20 mouse cellular contexts compared by ENCODE assay signal in the genomic region with DNA sequence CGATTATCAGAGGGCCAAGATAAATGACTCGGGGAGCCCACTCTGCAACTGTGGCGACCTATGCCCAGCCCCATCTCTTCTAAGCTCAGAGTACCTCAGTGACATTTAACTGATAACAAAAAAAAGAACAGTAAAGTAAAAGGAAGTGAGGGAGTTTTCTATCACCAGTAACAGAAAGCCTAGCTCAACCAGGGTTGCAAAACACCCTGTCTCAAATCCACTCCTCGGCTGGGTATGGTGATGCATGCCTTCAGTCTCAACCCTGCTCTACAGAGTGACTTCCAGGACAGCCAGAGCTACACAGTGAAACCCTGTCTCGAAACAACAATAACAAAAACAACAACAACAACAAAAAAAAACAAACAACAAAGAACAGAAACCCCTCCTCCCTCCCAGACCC. TPM values are rescaled to one million over a fixed set of nuclear protein-coding genes. Genes with fewer than 3 reads are reported as not detected.
DNase-seq lines count a peak whose midpoint lies in the region; ATAC-seq and TF ChIP-seq lines count a peak whose summit lies in the region.
"Had no signal": no experiment of that assay in that cellular context is flagged by ENCODE, and none has a peak within 500 bp of the region (broad histone marks: within the 10 kb centered on the region; RNA-seq: fewer than 3 reads in every experiment).

No protein-coding gene starts in this region.

- H3K4me3 ChIP-seq in midbrain, embryonic 11.5 days (ENCODE audit: low read depth, low read length): no peak overlapping the region
- no peak overlapping the region for H3K4me3 ChIP-seq in midbrain, postnatal 0 days (ENCODE audit: low read depth, low read length)
- no peak overlapping the region for H3K4me3 ChIP-seq in hindbrain, embryonic 12.5 days
- H3K4me3 ChIP-seq: embryonic facial prominence, embryonic 10.5 days; embryonic facial prominence, embryonic 12.5 days; forebrain, embryonic 13.5 days; forebrain, embryonic 15.5 days had no signal

- peak; percentile 80 for DNase-seq in midbrain, embryonic 11.5 days (ENCODE audit: low spot score, missing footprints)
- no peak for DNase-seq in midbrain, postnatal 0 days (ENCODE audit: low spot score)
- DNase-seq in adipocyte (ENCODE audit: low spot score): peak; percentile 40
- DNase-seq in urinary bladder, postnatal 10 days (ENCODE audit: low spot score): no peak
- DNase-seq: adrenal gland, adult 8-10 months; adrenal gland, postnatal 14 days; adrenal gland, postnatal 36 days; cerebellum, adult 11-12 months; cerebellum, adult 2 months; cerebellum, adult 9-10 months; cerebellum, postnatal 10 days; cerebellum, postnatal 25 days; forebrain, postnatal 0 days had no signal

- no peak overlapping the region for H3K9ac ChIP-seq in midbrain, embryonic 11.5 days (ENCODE audit: low read length)
- no peak overlapping the region for H3K9ac ChIP-seq in midbrain, postnatal 0 days (replicated peaks; ENCODE audit: low read length, poor library complexity, severe bottlenecking)
- no peak overlapping the region for H3K9ac ChIP-seq in hindbrain, embryonic 12.5 days
- H3K9ac ChIP-seq: embryonic facial prominence, embryonic 12.5 days; forebrain, embryonic 13.5 days; forebrain, embryonic 15.5 days; forebrain, postnatal 0 days had no signal

- no peak for TF ChIP-seq CTCF in midbrain, postnatal 0 days (IDR thresholded peaks at IDR 0.05)

- peaks cover 8% of the 10 kb centered on the region; the same call in 1 of the 2 replicates for H3K27me3 ChIP-seq in midbrain, embryonic 11.5 days (ENCODE audit: control insufficient read depth, insufficient read depth, low read length)
- H3K27me3 ChIP-seq in midbrain, postnatal 0 days (ENCODE audit: insufficient read depth, low read length): no peaks in the 10 kb centered on the region
- peaks cover 8% of the 10 kb centered on the region for H3K27me3 ChIP-seq in hindbrain, embryonic 12.5 days
- H3K27me3 ChIP-seq: forebrain, embryonic 13.5 days; forebrain, embryonic 15.5 days; Patski had no signal

- no peak for ATAC-seq in midbrain, embryonic 11.5 days (ENCODE audit: low FRiP score)
- ATAC-seq in midbrain, postnatal 0 days (ENCODE audit: low FRiP score): no peak
- ATAC-seq in hindbrain, embryonic 12.5 days (ENCODE audit: low FRiP score): no peak
- ATAC-seq: activated CD4-positive, CD25-positive, alpha-beta regulatory T cell, adult 4 months; forebrain, embryonic 13.5 days; forebrain, embryonic 15.5 days; forebrain, postnatal 0 days; Patski had no signal

- no peak overlapping the region for H3K27ac ChIP-seq in midbrain, embryonic 11.5 days (ENCODE audit: low read depth, low read length)
- no peak overlapping the region for H3K27ac ChIP-seq in midbrain, postnatal 0 days (ENCODE audit: low read depth, low read length)
- H3K27ac ChIP-seq in hindbrain, embryonic 12.5 days: no peak overlapping the region
- H3K27ac ChIP-seq: embryonic facial prominence, embryonic 10.5 days; embryonic facial prominence, embryonic 12.5 days; forebrain, embryonic 13.5 days; forebrain, embryonic 15.5 days had no signal

- no peaks in the 10 kb centered on the region for H3K9me3 ChIP-seq in midbrain, embryonic 11.5 days (ENCODE audit: control insufficient read depth, low read length)
- H3K9me3 ChIP-seq in midbrain, postnatal 0 days (ENCODE audit: low read length): no peaks in the 10 kb centered on the region
- H3K9me3 ChIP-seq in hindbrain, embryonic 12.5 days (replicated peaks): no peaks in the 10 kb centered on the region
- H3K9me3 ChIP-seq: embryonic facial prominence, embryonic 12.5 days; forebrain, embryonic 13.5 days; forebrain, embryonic 15.5 days had no signal

- H3K36me3 ChIP-seq in midbrain, embryonic 11.5 days (ENCODE audit: control insufficient read depth, insufficient read depth, low read length): no peaks in the 10 kb centered on the region
- H3K36me3 ChIP-seq in midbrain, postnatal 0 days (ENCODE audit: insufficient read depth, low read length): no peaks in the 10 kb centered on the region
- no peaks in the 10 kb centered on the region for H3K36me3 ChIP-seq in hindbrain, embryonic 12.5 days
- H3K36me3 ChIP-seq: embryonic facial prominence, embryonic 10.5 days; embryonic facial prominence, embryonic 12.5 days; forebrain, embryonic 15.5 days had no signal

- H3K4me2 ChIP-seq in midbrain, embryonic 11.5 days: no peak overlapping the region
- H3K4me2 ChIP-seq in midbrain, postnatal 0 days (ENCODE audit: low read depth, low read length, poor library complexity, severe bottlenecking): no peak overlapping the region
- no peak overlapping the region for H3K4me2 ChIP-seq in hindbrain, embryonic 12.5 days (replicated peaks)
- H3K4me2 ChIP-seq: embryonic facial prominence, embryonic 12.5 days; forebrain, embryonic 13.5 days; forebrain, embryonic 15.5 days had no signal

- H3K4me1 ChIP-seq in midbrain, embryonic 11.5 days (ENCODE audit: control insufficient read depth, insufficient read depth, low read length): peaks cover 15% of the 10 kb centered on the region
- 0 out of 2 replicates have a peak, but pooled peaks cover 6% of the 10 kb centered on the region for H3K4me1 ChIP-seq in midbrain, postnatal 0 days (ENCODE audit: insufficient read depth, low read length)
- H3K4me1 ChIP-seq in hindbrain, embryonic 12.5 days: peaks cover 22% of the 10 kb centered on the region

- 80% methylated on average over 5 of the region's 5 CpGs for WGBS in midbrain, embryonic 11.5 days
- WGBS in midbrain, postnatal 0 days: 75% methylated on average over 5 of the region's 5 CpGs
- WGBS in hindbrain, embryonic 12.5 days: 68% methylated on average over 5 of the region's 5 CpGs

RNA-seq across cellular contexts. Expression of a gene that starts 3.6 kb away (rescaled TPM):
- 24.0 and 26.7 TPM in 2 replicates for polyA plus RNA-seq in midbrain, embryonic 11.5 days (2014; fragmentation: Nextera tagmentation; extraction: Ambion mirVana)
- total RNA-seq in midbrain, postnatal 0 days (2014; rRNA removed): 46.5 and 49.4 TPM in 2 replicates
- polyA plus RNA-seq in midbrain, postnatal 0 days (2015; fragmentation: Nextera tagmentation; extraction: Ambion mirVana): 16.9 and 18.6 TPM in 2 replicates
- polyA plus RNA-seq in hindbrain, embryonic 12.5 days (2016; fragmentation: Nextera tagmentation; extraction: Ambion mirVana): 40.1 and 42.0 TPM in 2 replicates

Comparison
In these comparisons a context has a peak if more than half of its experiments do, and no peak if none do; other contexts are left out.
1. DNase-seq: peak in midbrain, embryonic 11.5 days (single experiment) and adipocyte (single experiment); none in midbrain, postnatal 0 days (single experiment) and urinary bladder, postnatal 10 days (single experiment).